8 mouse cellular contexts compared by ENCODE assay signal in genomic region chr4:132462836-132463235, GRCm38 (mm10). TPM values are rescaled to one million over a fixed set of nuclear protein-coding genes. Genes with fewer than 3 reads are reported as not detected.
DNase-seq lines count a peak whose midpoint lies in the region; ATAC-seq and TF ChIP-seq lines count a peak whose summit lies in the region.

No protein-coding gene starts in this region.

- 8% methylated on average over 11 of the region's 11 CpGs for WGBS in lung, embryonic 14.5 days
- 13% methylated on average over 11 of the region's 11 CpGs for WGBS in hindbrain, embryonic 14.5 days

- ATAC-seq in lung, embryonic 14.5 days (ENCODE audit: insufficient read depth), result no peak
- ATAC-seq in hindbrain, embryonic 14.5 days (ENCODE audit: low FRiP score), result no peak

- peaks cover 35% of the 10 kb centered on the region for H3K36me3 ChIP-seq in lung, embryonic 14.5 days (ENCODE audit: insufficient read depth)
- H3K36me3 ChIP-seq in hindbrain, embryonic 14.5 days (replicated peaks; ENCODE audit: control insufficient read depth, insufficient read depth), result peaks cover 33% of the 10 kb centered on the region
- H3K36me3 ChIP-seq in myocyte (ENCODE audit: control insufficient read depth, insufficient read depth), result peaks cover 10% of the 10 kb centered on the region

- H3K9me3 ChIP-seq in lung, embryonic 14.5 days (ENCODE audit: low read depth, low read length), result no peaks in the 10 kb centered on the region
- H3K9me3 ChIP-seq in hindbrain, embryonic 14.5 days (ENCODE audit: control insufficient read depth, low read length), result no peaks in the 10 kb centered on the region

- peak overlapping the region; percentile 81 for H3K9ac ChIP-seq in lung, embryonic 14.5 days
- H3K9ac ChIP-seq in hindbrain, embryonic 14.5 days, result peak overlapping the region; percentile 76

- H3K4me3 ChIP-seq in lung, embryonic 14.5 days (ENCODE audit: low read depth, low read length), result peak overlapping the region; percentile 80
- H3K4me3 ChIP-seq in hindbrain, embryonic 14.5 days (replicated peaks; ENCODE audit: low read length), result peak overlapping the region; percentile 72
- H3K4me3 ChIP-seq in myocyte, result peak overlapping the region; percentile 96

- TF ChIP-seq CTCF in lung, embryonic 14.5 days (IDR thresholded peaks at IDR 0.05; ENCODE audit: low read depth), result no peak
- TF ChIP-seq CTCF in brain, embryonic 14.5 days (IDR thresholded peaks at IDR 0.05; ENCODE audit: borderline replicate concordance, extremely low read depth, insufficient read depth, insufficient read length), result no peak

- no peak overlapping the region for H3K27ac ChIP-seq in lung, embryonic 14.5 days (ENCODE audit: low read depth)
- no peak overlapping the region for H3K27ac ChIP-seq in hindbrain, embryonic 14.5 days

- TF ChIP-seq POLR2A in brain, embryonic 14.5 days (IDR thresholded peaks at IDR 0.05; ENCODE audit: borderline replicate concordance, extremely low read depth, insufficient read depth, insufficient read length, poor library complexity, severe bottlenecking), result no peak
- no peak for TF ChIP-seq POLR2A in myocyte (IDR thresholded peaks at IDR 0.05; ENCODE audit: insufficient read length, low read depth)

- no peak for DNase-seq in lung, embryonic 14.5 days
- DNase-seq in lung, adult 18-20 months, result no peak
- peak; percentile 0 for DNase-seq in brain, embryonic 14.5 days (ENCODE audit: low read depth)
- no peak for DNase-seq in hindbrain, embryonic 14.5 days (ENCODE audit: low spot score)
- no peak for DNase-seq in ovary, adult 18-20 months (ENCODE audit: low spot score)
- no peak for DNase-seq in frontal cortex, postnatal 36 days (ENCODE audit: low spot score in 2 of 2)
- DNase-seq in layer of hippocampus, adult 11-12 months (ENCODE audit: low spot score), result no peak

- peak overlapping the region; percentile 79 for H3K4me2 ChIP-seq in lung, embryonic 14.5 days
- peak overlapping the region; percentile 72 for H3K4me2 ChIP-seq in hindbrain, embryonic 14.5 days (replicated peaks)
- H3K4me2 ChIP-seq in myocyte (ENCODE audit: low read depth), result peak overlapping the region; percentile 97

- H3K79me2 ChIP-seq in myocyte (ENCODE audit: control insufficient read depth, insufficient read depth), result peaks cover 41% of the 10 kb centered on the region

- no peak overlapping the region for H3ac ChIP-seq in myocyte (ENCODE audit: control insufficient read depth, insufficient read length)

- no peaks in the 10 kb centered on the region for H3K27me3 ChIP-seq in lung, embryonic 14.5 days (ENCODE audit: insufficient read depth, low read length)
- no peaks in the 10 kb centered on the region for H3K27me3 ChIP-seq in hindbrain, embryonic 14.5 days (ENCODE audit: control insufficient read depth, insufficient read depth, low read length)
- H3K27me3 ChIP-seq in myocyte (ENCODE audit: control insufficient read depth, insufficient read depth, insufficient read length), result no peaks in the 10 kb centered on the region

- H3K4me1 ChIP-seq in lung, embryonic 14.5 days (ENCODE audit: insufficient read depth), result peaks cover 5% of the 10 kb centered on the region; the same call in 1 of the 2 replicates
- peaks cover 12% of the 10 kb centered on the region for H3K4me1 ChIP-seq in hindbrain, embryonic 14.5 days (replicated peaks; ENCODE audit: control insufficient read depth, insufficient read depth, low read length)

TF ChIP-seq in myocyte, 11 proteins besides CTCF, POLR2A, EP300 and RAD21:
- TF ChIP-seq MYOD1 (IDR thresholded peaks at IDR 0.05; ENCODE audit: control insufficient read depth in 1 of 3, insufficient read length in 2 of 3, low read depth in 2 of 3) (no peak), MAX (IDR thresholded peaks at IDR 0.05; ENCODE audit: low read depth) (no peak), SRF (IDR thresholded peaks at IDR 0.05; ENCODE audit: control insufficient read depth, insufficient read length, low read depth) (no peak), CEBPB (IDR thresholded peaks at IDR 0.05; ENCODE audit: insufficient read depth, poor library complexity, severe bottlenecking) (no peak), TCF3 (IDR thresholded peaks at IDR 0.05; ENCODE audit: insufficient read length, low read depth) (no peak), USF1 (IDR thresholded peaks at IDR 0.05; ENCODE audit: low read depth) (no peak), MYOG (IDR thresholded peaks at IDR 0.05; ENCODE audit: control insufficient read depth in 1 of 3, insufficient read depth in 1 of 3, insufficient read length in 2 of 3, low read depth in 2 of 3) (no peak), REST (IDR thresholded peaks at IDR 0.05; ENCODE audit: insufficient read depth, insufficient read length) (no peak), E2F4 (IDR thresholded peaks at IDR 0.05; ENCODE audit: insufficient read depth) (no peak), POLR2AphosphoS2 (IDR thresholded peaks at IDR 0.05; ENCODE audit: insufficient read length, low read depth) (no peak), TCF12 (IDR thresholded peaks at IDR 0.05; ENCODE audit: insufficient read depth, poor library complexity, severe bottlenecking) (no peak)

RNA-seq across cellular contexts. Expression of gene Med18, which starts 0.9 kb away (rescaled TPM):
- 20.0 and 20.1 TPM in 2 replicates for polyA plus RNA-seq in lung, embryonic 14.5 days (2014; fragmentation: Nextera tagmentation; extraction: Ambion mirVana)
- 5.8 and 8.3 TPM in 2 replicates for polyA plus RNA-seq in brain, embryonic 14.5 days (2012; rRNA removed)
- 8.5 and 10.7 TPM in 2 replicates for polyA plus RNA-seq in hindbrain, embryonic 14.5 days (2014; fragmentation: Nextera tagmentation; extraction: Ambion mirVana)
- 5.3 TPM for polyA plus RNA-seq in myocyte (2012; fragmentation: generic; extraction: Trizol)

RNA-seq across cellular contexts. Expression of gene Phactr4, which starts 40.5 kb away (rescaled TPM):
- 23.3 and 23.9 TPM in 2 replicates for polyA plus RNA-seq in lung, embryonic 14.5 days (2014; fragmentation: Nextera tagmentation; extraction: Ambion mirVana)
- polyA plus RNA-seq in brain, embryonic 14.5 days (2012; rRNA removed), result 13.6 and 18.2 TPM in 2 replicates
- polyA plus RNA-seq in hindbrain, embryonic 14.5 days (2014; fragmentation: Nextera tagmentation; extraction: Ambion mirVana), result 8.1 and 9.2 TPM in 2 replicates
- 15.8 TPM for polyA plus RNA-seq in myocyte (2012; fragmentation: generic; extraction: Trizol)

RNA-seq across cellular contexts. Expression of gene Sesn2, which starts 47.5 kb away (rescaled TPM):
- polyA plus RNA-seq in lung, embryonic 14.5 days (2014; fragmentation: Nextera tagmentation; extraction: Ambion mirVana), result 7.8 and 8.6 TPM in 2 replicates
- 5.1 and 6.1 TPM in 2 replicates for polyA plus RNA-seq in brain, embryonic 14.5 days (2012; rRNA removed)
- 6.7 and 7.1 TPM in 2 replicates for polyA plus RNA-seq in hindbrain, embryonic 14.5 days (2014; fragmentation: Nextera tagmentation; extraction: Ambion mirVana)
- polyA plus RNA-seq in myocyte (2012; fragmentation: generic; extraction: Trizol), result 71.5 TPM
